Mouse (Mus musculus) heart, postnatal 0 days (tissue): ENCODE results near the gene Litaf.

Source experiments
- CTCF ChIP-seq: IDR thresholded peaks from 2 replicates; pipeline ENCODE4 v1.5.1; 2016; ENCODE audit warnings: antibody characterized with exemption, control low read depth, low read depth
- EP300 ChIP-seq: IDR thresholded peaks from 2 replicates; pipeline ENCODE4 v1.6.1; 2016; ENCODE audit warnings: antibody characterized with exemption, low read depth

DNA sequence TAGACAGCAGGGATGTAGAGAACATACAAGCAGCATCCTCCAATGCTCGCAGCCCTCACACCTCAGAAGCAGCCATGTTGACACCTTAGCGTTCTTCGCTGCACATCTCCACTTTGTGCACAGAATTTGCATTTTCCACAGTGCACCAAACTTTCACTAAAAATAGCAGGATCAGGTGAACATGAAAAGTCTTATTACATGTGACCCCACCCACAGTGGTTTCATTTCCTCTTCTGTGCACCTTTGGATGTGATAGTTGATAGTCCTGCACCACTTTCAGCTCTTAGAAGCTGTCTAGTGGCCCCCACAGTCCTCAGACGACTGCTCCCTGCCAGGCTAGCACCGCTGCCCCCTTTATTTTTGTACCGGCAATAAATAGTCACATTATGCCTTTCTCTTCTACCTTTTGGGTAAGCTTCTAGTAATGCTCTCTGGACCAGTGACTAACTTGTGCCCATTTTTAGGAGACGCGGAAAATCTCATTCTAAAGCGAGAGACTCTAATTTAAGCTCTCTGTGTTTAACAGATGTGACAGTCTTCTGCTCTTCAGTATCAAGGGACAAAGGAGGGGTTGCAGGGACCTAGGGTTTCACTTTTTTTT lies 11.7 kb upstream of the Litaf start:
- no peak for TF ChIP-seq CTCF
- no peak for TF ChIP-seq EP300
